Mouse (Mus musculus) MEL (cell line): ENCODE data around the gene Rdh5.

Source experiments
- BHLHE40 ChIP-seq: IDR thresholded peaks from 2 replicates; pipeline ENCODE4 v1.6.1; 2012; ENCODE audit warnings: low read depth, mild to moderate bottlenecking, inconsistent platforms, low read length, improper control_type of control experiment, borderline replicate concordance
- CTCF ChIP-seq, 3 experiments: IDR thresholded peaks in 2 of 3; conservative IDR thresholded peaks in 1 of 3; 2 replicates each; pipeline ENCODE4 v1.5.1; 2011 to 2012; ENCODE audit warnings: low read length in 3 of 3, low read depth in 2 of 3, mild to moderate bottlenecking in 2 of 3, improper control_type of control experiment in 1 of 3, inconsistent platforms in 1 of 3, mixed read lengths in 1 of 3, moderate library complexity in 1 of 3; ENCODE audit not compliant: control insufficient read depth in 1 of 3, insufficient read depth in 1 of 3, poor library complexity in 1 of 3, severe bottlenecking in 1 of 3
- HCFC1 ChIP-seq: IDR thresholded peaks from 2 replicates; pipeline ENCODE4 v1.6.1; 2012; ENCODE audit warnings: low read depth, mild to moderate bottlenecking, inconsistent platforms, low read length, improper control_type of control experiment, moderate library complexity
- MAFK ChIP-seq: IDR thresholded peaks from 2 replicates; pipeline ENCODE4 v1.6.1; 2011; ENCODE audit warnings: low read depth, mild to moderate bottlenecking, low read length, improper control_type of control experiment, borderline replicate concordance
- POLR2A ChIP-seq, 2 experiments: IDR thresholded peaks; 2 replicates each; pipeline ENCODE4 v1.6.1; 2011 to 2012; ENCODE audit warnings: low read length in 2 of 2, mild to moderate bottlenecking in 2 of 2, control low read depth in 1 of 2, improper control_type of control experiment in 1 of 2, low read depth in 1 of 2, moderate library complexity in 1 of 2; ENCODE audit not compliant: control insufficient read depth in 1 of 2, insufficient read depth in 1 of 2, poor library complexity in 1 of 2
- SIN3A ChIP-seq: IDR thresholded peaks from 2 replicates; pipeline ENCODE4 v1.6.1; 2012; ENCODE audit warnings: low read length, improper control_type of control experiment, inconsistent platforms
- ZKSCAN1 ChIP-seq: IDR thresholded peaks from 2 replicates; pipeline ENCODE4 v1.6.1; 2012; ENCODE audit warnings: low read depth, mild to moderate bottlenecking, inconsistent platforms, low read length, improper control_type of control experiment, moderate library complexity

DNA sequence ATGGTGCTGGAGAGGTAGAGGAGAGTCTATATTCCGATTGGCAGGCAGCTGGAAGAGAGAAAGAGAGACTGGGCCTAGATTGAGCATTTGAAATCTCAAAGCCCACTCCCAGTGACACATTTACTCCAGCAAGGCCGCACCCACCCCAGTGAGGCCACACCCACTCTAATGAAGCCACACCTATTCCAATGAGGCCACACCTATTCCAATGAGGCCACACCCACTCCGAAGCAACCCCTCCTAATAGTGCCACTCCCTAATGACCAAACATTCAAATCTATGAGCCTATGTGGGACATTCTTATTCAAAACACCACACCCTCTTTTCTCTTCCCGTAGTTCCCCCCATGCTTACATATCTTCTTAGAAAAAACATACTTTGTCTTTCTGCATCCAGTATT, 24.8 kb upstream of the Rdh5 start:
- no peak for TF ChIP-seq CTCF (IDR thresholded peaks at IDR 0.05 in 2 of 3, conservative IDR thresholded peaks at IDR 0.05 in 1 of 3; ENCODE audit: control insufficient read depth in 1 of 3, insufficient read depth in 1 of 3, low read depth in 2 of 3, low read length in 3 of 3, poor library complexity in 1 of 3, severe bottlenecking in 1 of 3)
- no peak for TF ChIP-seq BHLHE40
- TF ChIP-seq POLR2A (IDR thresholded peaks at IDR 0.05; ENCODE audit: control insufficient read depth in 1 of 2, insufficient read depth in 1 of 2, low read depth in 1 of 2, low read length in 2 of 2, poor library complexity in 1 of 2): no peak
- no peak for TF ChIP-seq ZKSCAN1
- TF ChIP-seq MAFK: no peak
- no peak for TF ChIP-seq SIN3A
- no peak for TF ChIP-seq HCFC1
